Mouse (Mus musculus) spleen, adult 2 months (tissue): ENCODE measurements around the gene Olfr750.

Source experiments
- CTCF ChIP-seq: fragments of 200-500 bp; IDR thresholded peaks from 2 replicates; pipeline ENCODE4 v1.5.1; 2011; ENCODE audit warnings: mild to moderate bottlenecking, inconsistent platforms; ENCODE audit not compliant: insufficient read depth, insufficient read length, insufficient replicate concordance; ENCODE audit errors: extremely low read depth
- POLR2A ChIP-seq: fragments of 200-500 bp; IDR thresholded peaks from 2 replicates; pipeline ENCODE4 v1.6.1; 2011; ENCODE audit warnings: low read depth, low read length, inconsistent platforms

DNA sequence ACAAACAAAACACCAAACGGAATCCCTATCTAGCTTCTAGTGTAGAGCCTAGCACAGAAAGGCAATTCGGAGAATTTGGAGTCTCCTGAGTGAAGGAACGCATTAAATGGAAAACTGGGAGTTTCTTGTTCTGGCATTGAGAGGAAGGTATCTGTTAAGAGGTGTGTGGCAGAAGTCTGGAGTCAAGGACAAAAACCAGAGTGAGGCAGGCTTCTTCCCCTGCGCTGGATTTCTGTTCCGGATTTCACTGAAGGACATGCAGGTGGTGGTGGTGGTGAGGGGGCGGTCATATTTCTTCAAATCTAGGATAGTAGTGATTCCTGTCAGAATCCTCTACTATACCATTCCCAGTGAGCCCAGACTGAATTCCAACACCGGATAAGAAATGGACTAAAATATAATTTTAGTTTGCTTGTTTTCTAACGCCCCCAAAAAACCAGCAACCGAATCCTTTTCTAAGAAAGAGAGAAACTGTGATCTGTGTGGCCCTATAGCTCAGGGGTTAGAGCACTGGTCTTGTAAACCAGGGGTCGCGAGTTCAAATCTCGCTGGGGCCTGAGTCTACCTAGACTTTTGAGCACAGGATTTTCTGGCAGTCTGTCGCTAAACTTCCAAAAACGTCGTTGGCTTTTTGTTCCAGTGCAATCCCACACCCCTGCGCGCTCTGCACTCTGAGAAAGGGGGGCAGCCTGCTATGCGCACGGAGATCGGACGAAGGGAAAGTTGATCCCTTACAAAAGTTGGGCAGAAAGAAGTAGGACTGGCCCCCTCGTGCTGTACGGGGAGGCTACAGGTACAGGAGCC, 14.1 kb upstream of the Olfr750 start:
- TF ChIP-seq CTCF (no peak), POLR2A (no peak)
